Mouse (Mus musculus) MEL (cell line): ENCODE measurements around the gene Fam206a. TPM values are rescaled to one million over a fixed set of nuclear protein-coding genes. Genes with fewer than 3 reads are reported as not detected.

Experiments used
- DNase-seq: peaks from one replicate; pipeline ENCODE4 v3.0.0; 2011; ENCODE audit warnings: low read depth, low spot score
- H3K27ac ChIP-seq: 2 replicates; pipeline ENCODE4 v1.5.1; 2012; ENCODE audit warnings: low read depth, mild to moderate bottlenecking, control low read depth, low read length, moderate library complexity; ENCODE audit not compliant: control insufficient read depth
- H3K27me3 ChIP-seq, 2 experiments: fragments of 150-350 bp in 1 of 2; sonication (generic) in 1 of 2; 2 replicates each; pipeline ENCODE4 v1.6.1; 2012; ENCODE audit warnings: low read length in 2 of 2, mild to moderate bottlenecking in 2 of 2, improper control_type of control experiment in 1 of 2, moderate library complexity in 1 of 2; ENCODE audit not compliant: insufficient read depth in 2 of 2, control insufficient read depth in 1 of 2
- H3K36me3 ChIP-seq, 2 experiments: 2 replicates each; pipeline ENCODE4 v1.6.1; 2012 to 2014; ENCODE audit warnings: low read length in 2 of 2, improper control_type of control experiment in 1 of 2, inconsistent platforms in 1 of 2, mild to moderate bottlenecking in 1 of 2; ENCODE audit not compliant: insufficient read depth in 2 of 2, control insufficient read depth in 1 of 2
- H3K4me1 ChIP-seq, 2 experiments: fragments of 150-350 bp in 1 of 2; sonication (generic) in 1 of 2; 2 replicates each; pipeline ENCODE4 v1.6.1; 2012; ENCODE audit warnings: low read length in 2 of 2, improper control_type of control experiment in 1 of 2, mild to moderate bottlenecking in 1 of 2; ENCODE audit not compliant: insufficient read depth in 2 of 2, control insufficient read depth in 1 of 2
- H3K4me3 ChIP-seq, 2 experiments: fragments of 150-350 bp in 1 of 2; sonication (generic) in 1 of 2; 2 replicates each; pipeline ENCODE4 v1.5.1; 2012; ENCODE audit warnings: low read depth in 2 of 2, low read length in 2 of 2, mild to moderate bottlenecking in 2 of 2, moderate library complexity in 2 of 2, control low read depth in 1 of 2, improper control_type of control experiment in 1 of 2; ENCODE audit not compliant: control insufficient read depth in 1 of 2, insufficient read depth in 1 of 2
- H3K79me2 ChIP-seq: 2 replicates; pipeline ENCODE4 v1.6.1; 2012; ENCODE audit warnings: mild to moderate bottlenecking, low read length, moderate library complexity; ENCODE audit not compliant: control insufficient read depth, poor library complexity, insufficient read depth
- H3K9ac ChIP-seq: 2 replicates; pipeline ENCODE4 v1.6.1; 2012; ENCODE audit warnings: low read depth, mild to moderate bottlenecking, control low read depth, low read length, moderate library complexity; ENCODE audit not compliant: control insufficient read depth, poor library complexity, severe bottlenecking
- H3K9me3 ChIP-seq: fragments of 150-350 bp; sonication (generic); replicated peaks from 2 replicates; pipeline ENCODE4 v1.6.1; 2012; ENCODE audit warnings: mild to moderate bottlenecking, low read length, improper control_type of control experiment, moderate library complexity; ENCODE audit not compliant: insufficient read depth
- BHLHE40 ChIP-seq: IDR thresholded peaks from 2 replicates; pipeline ENCODE4 v1.6.1; 2012; ENCODE audit warnings: low read depth, mild to moderate bottlenecking, inconsistent platforms, low read length, improper control_type of control experiment, borderline replicate concordance
- EP300 ChIP-seq, 2 experiments: IDR thresholded peaks; 2 replicates each; pipeline ENCODE4 v1.6.1; 2011; ENCODE audit warnings: improper control_type of control experiment in 2 of 2, low read length in 2 of 2, low read depth in 1 of 2, mild to moderate bottlenecking in 1 of 2
- ETS1 ChIP-seq: IDR thresholded peaks from 2 replicates; pipeline ENCODE4 v1.6.1; 2012; ENCODE audit warnings: low read depth, mild to moderate bottlenecking, inconsistent platforms, low read length, improper control_type of control experiment, moderate library complexity
- KAT2A ChIP-seq: conservative IDR thresholded peaks from 2 replicates; pipeline ENCODE4 v1.6.1; 2012; ENCODE audit warnings: low read depth, low read length, improper control_type of control experiment, inconsistent platforms
- MEF2A ChIP-seq: IDR thresholded peaks from 2 replicates; pipeline ENCODE4 v1.6.1; 2014; ENCODE audit warnings: low read depth, mild to moderate bottlenecking, inconsistent platforms, low read length, improper control_type of control experiment; ENCODE audit not compliant: poor library complexity, insufficient replicate concordance, severe bottlenecking; ENCODE audit errors: extremely low read depth
- NELFE ChIP-seq: IDR thresholded peaks from 2 replicates; pipeline ENCODE4 v1.6.1; 2011; ENCODE audit warnings: low read depth, low read length, improper control_type of control experiment
- POLR2AphosphoS5 ChIP-seq: IDR thresholded peaks from 2 replicates; pipeline ENCODE4 v1.6.1; 2012; ENCODE audit warnings: low read depth, borderline replicate concordance, mild to moderate bottlenecking, inconsistent platforms, low read length, moderate library complexity, mixed read lengths
- RAD21 ChIP-seq: IDR thresholded peaks from 2 replicates; pipeline ENCODE4 v1.6.1; 2011; ENCODE audit warnings: mild to moderate bottlenecking, low read depth, low read length, improper control_type of control experiment
- SIN3A ChIP-seq: IDR thresholded peaks from 2 replicates; pipeline ENCODE4 v1.6.1; 2012; ENCODE audit warnings: low read length, improper control_type of control experiment, inconsistent platforms
- SMC3 ChIP-seq: IDR thresholded peaks from 2 replicates; pipeline ENCODE4 v1.6.1; 2011; ENCODE audit warnings: low read depth, low read length, improper control_type of control experiment
- TAL1 ChIP-seq: IDR thresholded peaks from 2 replicates; pipeline ENCODE4 v1.6.1; 2012; ENCODE audit warnings: mild to moderate bottlenecking, inconsistent platforms, low read length, moderate library complexity, mixed read lengths
- TBP ChIP-seq: IDR thresholded peaks from 2 replicates; pipeline ENCODE4 v1.8.0; 2011; ENCODE audit warnings: low read depth, low read length, improper control_type of control experiment
- USF1 ChIP-seq: IDR thresholded peaks from 2 replicates; pipeline ENCODE4 v1.6.1; 2014; ENCODE audit warnings: low read depth, mild to moderate bottlenecking, inconsistent platforms, low read length, improper control_type of control experiment, moderate library complexity
- ZC3H11A ChIP-seq: IDR thresholded peaks from 2 replicates; pipeline ENCODE4 v1.6.1; 2012; ENCODE audit warnings: low read depth, mild to moderate bottlenecking, inconsistent platforms, low read length, improper control_type of control experiment
- polyA plus RNA-seq, 2 experiments: library from polyadenylated mRNA; stranded (reverse) in 1 of 2; unstranded in 1 of 2; fragments of >175 nt in 1 of 2; fragments of >200 nt in 1 of 2; gene quantifications; 2 replicates each; pipeline versions ENCODE4 v1.2.1 to v1.2.4; 2012; ENCODE audit warnings: low replicate concordance in 2 of 2, low read depth in 1 of 2; ENCODE audit not compliant: insufficient read length in 2 of 2, insufficient read depth in 1 of 2, missing spikeins in 1 of 2
- total RNA-seq: library from RNA; depleted of rRNA; stranded (reverse); fragments of 300-350 nt; gene quantifications from 2 replicates; pipeline ENCODE4 v1.2.3, GENCODE M21; 2012

Gene Fam206a
- total and polyA plus RNA-seq, 3 experiments, result 8.9 to 33.9 (median 27.8) TPM

DNA sequence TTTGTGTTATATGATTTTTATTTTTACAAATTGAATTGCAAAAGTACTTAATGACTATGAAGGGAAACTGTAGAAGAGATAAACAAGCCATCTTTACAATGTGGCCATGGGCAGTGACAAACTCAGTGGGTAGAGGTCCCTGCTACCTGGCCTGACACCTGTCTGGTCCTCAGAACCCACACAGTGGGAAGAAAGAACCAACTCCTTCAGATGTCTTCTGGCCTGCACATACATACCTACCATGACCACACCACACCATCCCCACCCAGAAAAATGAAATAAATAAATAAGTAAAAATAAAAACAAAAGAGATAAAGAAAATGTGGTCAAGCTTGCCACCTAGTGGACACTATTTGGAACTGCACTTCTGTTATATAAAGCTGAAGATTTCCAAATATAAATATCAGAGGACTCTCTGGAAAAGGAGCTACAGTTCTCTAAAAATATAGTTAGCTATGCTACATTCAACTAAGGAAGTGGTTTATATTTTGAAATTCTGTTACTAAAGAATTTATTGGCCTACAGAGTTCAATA lies 17.9 kb downstream of the Fam206a start (continued):
- TF ChIP-seq ETS1 (no peak), TBP (no peak), POLR2AphosphoS5 (no peak), NELFE (no peak), RAD21 (peak; percentile 78), BHLHE40 (no peak), USF1 (no peak), KAT2A (no peak), EP300 (IDR thresholded peaks at IDR 0.05; ENCODE audit: low read depth in 1 of 2, low read length in 2 of 2) (no peak)

DNA sequence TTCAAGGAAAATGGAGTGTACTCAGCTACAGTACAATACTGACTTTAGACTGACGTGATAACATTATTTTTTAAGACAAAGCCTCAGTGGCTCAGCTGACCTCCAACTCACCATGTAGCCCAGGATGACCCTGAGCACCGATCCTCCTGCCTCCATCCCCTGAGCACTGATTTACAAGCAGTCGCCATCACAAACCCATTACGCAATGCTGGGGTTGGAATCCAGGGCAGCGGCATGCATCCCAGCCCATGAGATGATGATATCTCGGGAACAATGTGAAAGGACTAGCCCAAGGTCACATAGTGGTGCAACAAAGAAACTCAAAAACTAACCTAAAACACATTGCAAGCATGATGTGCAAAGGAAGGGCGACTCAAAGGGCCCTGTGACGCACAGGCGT lies 22.1 kb downstream of the Fam206a start:
- no peak overlapping the region for H3K27ac ChIP-seq
- H3K4me1 ChIP-seq, result no peaks in the 10 kb centered on the region
- H3K9ac ChIP-seq, result no peak overlapping the region
- H3K9me3 ChIP-seq, result no peaks in the 10 kb centered on the region
- H3K36me3 ChIP-seq, result no peaks in the 10 kb centered on the region
- H3K79me2 ChIP-seq, result no peaks in the 10 kb centered on the region
- TF ChIP-seq ZC3H11A, result no peak
- no peak for TF ChIP-seq ETS1
- no peak for TF ChIP-seq POLR2AphosphoS5
- no peaks in the 10 kb centered on the region for H3K27me3 ChIP-seq
- H3K4me3 ChIP-seq, result no peak overlapping the region
- DNase-seq, result no peak

DNA sequence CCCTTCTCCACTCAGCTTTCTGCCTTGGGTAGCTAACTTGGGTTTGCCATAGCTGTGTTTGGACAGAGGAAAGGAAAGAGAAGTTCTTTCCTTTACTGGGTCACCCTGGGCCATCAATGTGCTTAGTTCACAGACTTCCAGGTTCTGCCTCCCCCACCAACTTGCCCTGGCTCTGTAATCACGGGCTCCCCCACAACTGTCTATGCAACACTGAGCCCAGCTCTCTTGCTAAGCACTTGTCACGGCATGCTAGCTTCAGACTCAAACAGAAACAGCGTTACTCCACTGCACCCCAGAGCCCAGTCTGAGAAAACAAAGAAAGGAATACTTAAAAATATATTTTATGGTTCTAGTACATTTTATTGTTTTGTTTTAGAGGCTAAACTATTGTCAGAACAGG lies 26.8 kb downstream of the Fam206a start:
- H3K27ac ChIP-seq, result no peak overlapping the region
- H3K36me3 ChIP-seq, result no peaks in the 10 kb centered on the region
- no peak overlapping the region for H3K9ac ChIP-seq
- H3K4me1 ChIP-seq, result no peaks in the 10 kb centered on the region
- no peaks in the 10 kb centered on the region for H3K9me3 ChIP-seq
- H3K27me3 ChIP-seq, result no peaks in the 10 kb centered on the region
- TF ChIP-seq SMC3, result no peak
- no peak for TF ChIP-seq TAL1
- TF ChIP-seq SIN3A, result no peak
- no peak for TF ChIP-seq MEF2A
- no peaks in the 10 kb centered on the region for H3K79me2 ChIP-seq
- H3K4me3 ChIP-seq, result no peak overlapping the region
- no peak for DNase-seq
